Mouse (Mus musculus) CH12.LX (cell line): ENCODE data around the gene Matn3. TPM values are rescaled to one million over a fixed set of nuclear protein-coding genes. Genes with fewer than 3 reads are reported as not detected.

Source experiments
- DNase-seq: peaks from one replicate; pipeline ENCODE4 v3.0.0-alpha.2; 2013; ENCODE audit errors: extremely low read depth
- H3K27ac ChIP-seq: 2 replicates; pipeline ENCODE4 v1.5.1; 2012; ENCODE audit warnings: low read depth, mild to moderate bottlenecking, control low read depth, moderate library complexity; ENCODE audit not compliant: insufficient read depth
- H3K27me3 ChIP-seq: replicated peaks from 2 replicates; pipeline ENCODE3; 2012; ENCODE audit warnings: inconsistent platforms
- H3K36me3 ChIP-seq, 2 experiments: replicated peaks in 1 of 2; 2 replicates each; pipeline versions ENCODE3 to v1.6.1; 2012; ENCODE audit warnings: inconsistent platforms in 1 of 2, low read length in 1 of 2, mild to moderate bottlenecking in 1 of 2, mixed read lengths in 1 of 2, moderate library complexity in 1 of 2; ENCODE audit not compliant: control insufficient read depth in 1 of 2, insufficient read depth in 1 of 2
- H3K4me1 ChIP-seq, 2 experiments: 2 replicates each; pipeline ENCODE4 v1.6.1; 2012; ENCODE audit warnings: inconsistent platforms in 1 of 2, moderate library complexity in 1 of 2; ENCODE audit not compliant: insufficient read depth in 2 of 2, control insufficient read depth in 1 of 2
- H3K4me2 ChIP-seq: 2 replicates; pipeline ENCODE4 v1.6.1; 2012; ENCODE audit warnings: low read depth, mild to moderate bottlenecking, control low read depth; ENCODE audit not compliant: poor library complexity, insufficient read depth, severe bottlenecking
- H3K4me3 ChIP-seq, 3 experiments: fragments of 150-350 bp in 1 of 3; sonication (generic) in 1 of 3; replicated peaks in 1 of 3; 2 replicates each; pipeline versions ENCODE3 to v1.5.1; 2011 to 2012; ENCODE audit warnings: low read depth in 2 of 3, low read length in 2 of 3, mild to moderate bottlenecking in 2 of 3, moderate library complexity in 2 of 3, control low read depth in 1 of 3, improper control_type of control experiment in 1 of 3, inconsistent platforms in 1 of 3, mixed read lengths in 1 of 3; ENCODE audit not compliant: poor library complexity in 1 of 3
- H3K79me2 ChIP-seq: replicated peaks from 2 replicates; pipeline ENCODE4 v1.6.1; 2012; ENCODE audit warnings: mild to moderate bottlenecking, moderate library complexity; ENCODE audit not compliant: control insufficient read depth, poor library complexity, insufficient read depth, severe bottlenecking; ENCODE audit errors: extremely low read depth
- H3K9ac ChIP-seq: 2 replicates; pipeline ENCODE4 v1.6.1; 2012; ENCODE audit warnings: low read depth, mild to moderate bottlenecking, control low read depth, moderate library complexity; ENCODE audit not compliant: insufficient read depth
- H3K9me3 ChIP-seq: replicated peaks from 2 replicates; pipeline ENCODE3; 2012; ENCODE audit warnings: low read length, inconsistent platforms, mixed read lengths
- CHD1 ChIP-seq: IDR thresholded peaks from 2 replicates; pipeline ENCODE4 v1.6.1; 2012; ENCODE audit warnings: low read depth, low read length, improper control_type of control experiment, inconsistent platforms
- CHD2 ChIP-seq: IDR thresholded peaks from 2 replicates; pipeline ENCODE4 v1.6.1; 2011; ENCODE audit warnings: low read length, improper control_type of control experiment
- CTCF ChIP-seq, 2 experiments: IDR thresholded peaks in 1 of 2; conservative IDR thresholded peaks in 1 of 2; 2 replicates each; pipeline ENCODE4 v1.5.1; 2011 to 2012; ENCODE audit warnings: low read depth in 2 of 2, low read length in 2 of 2, improper control_type of control experiment in 1 of 2, inconsistent platforms in 1 of 2, mild to moderate bottlenecking in 1 of 2, moderate library complexity in 1 of 2
- E2F4 ChIP-seq: IDR thresholded peaks from 2 replicates; pipeline ENCODE4 v1.6.1; 2011; ENCODE audit warnings: low read depth, low read length, improper control_type of control experiment; ENCODE audit not compliant: insufficient replicate concordance
- ELF1 ChIP-seq: IDR thresholded peaks from 2 replicates; pipeline ENCODE4 v1.6.1; 2014; ENCODE audit warnings: low read depth, mild to moderate bottlenecking, inconsistent platforms, low read length, improper control_type of control experiment
- EP300 ChIP-seq: IDR thresholded peaks from 2 replicates; pipeline ENCODE4 v1.6.1; 2011; ENCODE audit warnings: low read length, improper control_type of control experiment
- ETS1 ChIP-seq: conservative IDR thresholded peaks from 2 replicates; pipeline ENCODE4 v1.6.1; 2012; ENCODE audit warnings: low read depth, mild to moderate bottlenecking, inconsistent platforms, low read length, improper control_type of control experiment, moderate library complexity
- GABPA ChIP-seq: IDR thresholded peaks from 2 replicates; pipeline ENCODE4 v1.6.1; 2012; ENCODE audit warnings: low read depth, low read length, improper control_type of control experiment, inconsistent platforms; ENCODE audit not compliant: insufficient replicate concordance
- IRF4 ChIP-seq: IDR thresholded peaks from 2 replicates; pipeline ENCODE4 v1.6.1; 2014; ENCODE audit warnings: low read depth, mild to moderate bottlenecking, inconsistent platforms, low read length, improper control_type of control experiment
- JUN ChIP-seq: IDR thresholded peaks from 2 replicates; pipeline ENCODE4 v1.6.1; 2011; ENCODE audit warnings: low read depth, mild to moderate bottlenecking, low read length, improper control_type of control experiment, moderate library complexity; ENCODE audit not compliant: insufficient read depth
- JUND ChIP-seq: conservative IDR thresholded peaks from 2 replicates; pipeline ENCODE4 v1.6.1; 2011; ENCODE audit warnings: low read depth, low read length, improper control_type of control experiment
- KAT2A ChIP-seq: IDR thresholded peaks from 2 replicates; pipeline ENCODE4 v1.6.1; 2012; ENCODE audit warnings: low read length, improper control_type of control experiment, inconsistent platforms; ENCODE audit not compliant: insufficient replicate concordance
- MAFK ChIP-seq: IDR thresholded peaks from 2 replicates; pipeline ENCODE4 v1.6.1; 2011; ENCODE audit warnings: low read length, improper control_type of control experiment; ENCODE audit not compliant: insufficient replicate concordance
- MAX ChIP-seq: IDR thresholded peaks from 2 replicates; pipeline ENCODE4 v1.6.1; 2011; ENCODE audit warnings: low read length, improper control_type of control experiment
- MEF2A ChIP-seq: IDR thresholded peaks from 2 replicates; pipeline ENCODE4 v1.6.1; 2014; ENCODE audit warnings: low read depth, mild to moderate bottlenecking, inconsistent platforms, low read length, improper control_type of control experiment, borderline replicate concordance
- MXI1 ChIP-seq: IDR thresholded peaks from 2 replicates; pipeline ENCODE4 v1.6.1; 2011; ENCODE audit warnings: mild to moderate bottlenecking, low read depth, low read length, improper control_type of control experiment
- MYC ChIP-seq: IDR thresholded peaks from 2 replicates; pipeline ENCODE4 v1.6.1; 2011; ENCODE audit warnings: low read depth, mild to moderate bottlenecking, improper control_type of control experiment, low read length
- NELFE ChIP-seq: IDR thresholded peaks from 2 replicates; pipeline ENCODE4 v1.6.1; 2011; ENCODE audit warnings: low read depth, low read length, improper control_type of control experiment
- NRF1 ChIP-seq: IDR thresholded peaks from 2 replicates; pipeline ENCODE4 v1.6.1; 2014; ENCODE audit warnings: low read depth, mild to moderate bottlenecking, inconsistent platforms, low read length, improper control_type of control experiment, moderate library complexity
- PAX5 ChIP-seq: IDR thresholded peaks from 2 replicates; pipeline ENCODE4 v1.6.1; 2012; ENCODE audit warnings: low read length, inconsistent platforms, mixed read lengths
- POLR2A ChIP-seq: IDR thresholded peaks from 2 replicates; pipeline ENCODE4 v1.6.1; 2011; ENCODE audit warnings: low read depth, mild to moderate bottlenecking, improper control_type of control experiment, low read length
- POLR2AphosphoS2 ChIP-seq: IDR thresholded peaks from 2 replicates; pipeline ENCODE4 v1.6.1; 2011; ENCODE audit warnings: low read depth, low read length, improper control_type of control experiment
- RAD21 ChIP-seq: IDR thresholded peaks from 2 replicates; pipeline ENCODE4 v1.6.1; 2011; ENCODE audit warnings: low read depth, mild to moderate bottlenecking, low read length, improper control_type of control experiment, moderate library complexity
- SIN3A ChIP-seq: IDR thresholded peaks from 2 replicates; pipeline ENCODE4 v1.6.1; 2012; ENCODE audit warnings: low read length, improper control_type of control experiment, inconsistent platforms
- SMC3 ChIP-seq: IDR thresholded peaks from 2 replicates; pipeline ENCODE4 v1.6.1; 2011; ENCODE audit warnings: low read depth, low read length, improper control_type of control experiment
- TCF12 ChIP-seq: IDR thresholded peaks from 2 replicates; pipeline ENCODE4 v1.6.1; 2014; ENCODE audit warnings: low read depth, mild to moderate bottlenecking, inconsistent platforms, low read length, improper control_type of control experiment
- UBTF ChIP-seq: IDR thresholded peaks from 2 replicates; pipeline ENCODE4 v1.6.1; 2012; ENCODE audit warnings: low read depth, mild to moderate bottlenecking, inconsistent platforms, low read length, improper control_type of control experiment, moderate library complexity
- USF1 ChIP-seq: IDR thresholded peaks from 2 replicates; pipeline ENCODE4 v1.6.1; 2014; ENCODE audit warnings: low read depth, mild to moderate bottlenecking, inconsistent platforms, low read length, improper control_type of control experiment
- USF2 ChIP-seq: conservative IDR thresholded peaks from 2 replicates; pipeline ENCODE4 v1.6.1; 2011; ENCODE audit warnings: low read depth, low read length, improper control_type of control experiment
- ZKSCAN1 ChIP-seq: IDR thresholded peaks from 2 replicates; pipeline ENCODE4 v1.6.1; 2012; ENCODE audit warnings: low read depth, inconsistent platforms, low read length, improper control_type of control experiment, borderline replicate concordance
- ZMIZ1 ChIP-seq: IDR thresholded peaks from 2 replicates; pipeline ENCODE4 v1.6.1; 2012; ENCODE audit warnings: low read depth, mild to moderate bottlenecking, inconsistent platforms, low read length, improper control_type of control experiment
- ZNF384 ChIP-seq: IDR thresholded peaks from 2 replicates; pipeline ENCODE4 v1.6.1; 2012; ENCODE audit warnings: low read depth, low read length, improper control_type of control experiment, inconsistent platforms
- dilution Hi-C: fragments of 300-500 bp; cut with MboI; formaldehyde crosslinking; loops from 2 replicates; pipeline ENCODE4 v1.14.3; 2020; ENCODE audit warnings: low sequenced_read_pairs; ENCODE audit not compliant: extremely low pct_unique_long_range_greater_than_20kb, extremely low pct_ligation_motif_present
- in situ Hi-C: fragments of 300-500 bp; cut with MboI; formaldehyde crosslinking; loops from 3 replicates; pipeline ENCODE4 v1.14.3; 2019; ENCODE audit warnings: low sequenced_read_pairs, low pct_ligation_motif_present, low pct_unique_long_range_greater_than_20kb, mixed read lengths
- polyA plus RNA-seq: library from polyadenylated mRNA; unstranded; fragments of >175 nt; gene quantifications from 2 replicates; pipeline ENCODE4 v1.2.1, GENCODE M21; 2012; ENCODE audit warnings: low read depth; ENCODE audit not compliant: insufficient read length
- total RNA-seq, 2 experiments: library from RNA; depleted of rRNA; stranded (reverse); fragments of 300-350 nt in 1 of 2; fragments of >200 nt in 1 of 2; gene quantifications; 2 replicates each; pipeline ENCODE4 v1.2.3; 2012 to 2014

Gene Matn3
- total and polyA plus RNA-seq, 3 experiments: not detected

DNA sequence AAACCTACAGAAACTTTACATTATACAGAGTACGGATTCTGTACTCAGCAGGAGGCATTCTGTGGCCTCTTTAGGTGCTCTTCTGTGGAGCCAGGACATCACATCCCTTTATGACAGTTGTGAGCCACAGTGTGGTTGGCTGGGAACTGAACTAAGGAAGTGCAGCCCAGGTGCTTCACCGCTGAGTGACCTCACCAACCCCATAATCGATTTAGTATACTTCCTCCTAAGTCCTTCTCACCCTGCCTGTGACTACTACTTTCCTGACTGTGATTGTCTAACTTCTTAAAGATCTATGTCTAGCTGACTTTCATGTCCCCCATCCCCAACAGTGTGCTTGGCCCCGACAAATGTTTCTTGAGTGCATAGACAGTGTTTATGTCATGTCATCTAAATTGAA is 50.6 kb downstream of the Matn3 start:
- Histone ChIP-seq H3K4me3 (no peak overlapping the region), H3K9ac (no peak overlapping the region), H3K9me3 (no peaks in the 10 kb centered on the region), H3K27me3 (no peaks in the 10 kb centered on the region), H3K4me2 (no peak overlapping the region), H3K36me3 (peaks cover 0 to 2% of the 10 kb centered on the region in 2 experiments), H3K27ac (no peak overlapping the region), H3K4me1 (peaks cover under 1 to 18% of the 10 kb centered on the region in 2 experiments; a peak in 3 of 4 replicates), H3K79me2 (no peaks in the 10 kb centered on the region)
- in situ Hi-C loops: no loop called here
- TF ChIP-seq EP300 (peak; percentile 53), ETS1 (peak; percentile 38; the same call in 1 of the 2 replicates), NRF1 (no peak), NELFE (no peak), MAFK (0 out of 2 replicates have a peak, but pooled peaks have one; percentile 12)
- DNase-seq: peak; percentile 66
- dilution Hi-C loops: no loop called here

DNA sequence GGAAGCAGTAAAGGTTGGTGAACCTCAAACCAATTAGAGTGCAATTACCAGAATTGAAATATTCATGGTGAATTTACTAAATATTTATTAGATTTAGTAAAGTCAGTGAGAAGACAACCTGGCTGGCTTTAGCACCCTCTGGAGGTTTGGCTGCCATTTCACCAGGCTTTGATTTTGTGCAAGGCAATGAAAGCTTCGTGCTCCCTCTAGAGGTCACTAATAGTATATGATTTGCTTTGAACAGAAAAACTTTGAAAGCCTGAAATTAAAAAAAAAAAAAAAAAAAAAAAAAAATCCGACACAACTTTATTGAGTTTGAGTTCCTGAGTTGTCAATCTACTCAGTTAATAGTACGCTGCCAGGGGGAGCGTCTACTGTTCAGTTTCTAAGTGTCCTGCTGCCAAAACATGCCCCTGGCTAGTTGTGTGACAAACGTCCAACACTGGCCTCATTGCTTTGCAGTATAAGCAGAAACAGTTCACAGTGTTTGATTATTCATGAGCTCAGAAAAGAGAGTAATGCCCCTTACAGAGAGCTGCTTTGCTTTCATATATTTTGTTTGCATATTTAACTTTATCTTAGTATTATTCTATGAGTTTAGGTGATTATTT is 54.4 kb downstream of the Matn3 start:
- Histone ChIP-seq H3K27ac (no peak overlapping the region), H3K9me3 (no peaks in the 10 kb centered on the region), H3K79me2 (no peaks in the 10 kb centered on the region), H3K4me2 (no peak overlapping the region), H3K36me3 (peaks cover 2 to 3% of the 10 kb centered on the region in 2 experiments), H3K27me3 (no peaks in the 10 kb centered on the region), H3K4me1 (peaks cover 0 to 10% of the 10 kb centered on the region in 2 experiments; a peak in 2 of 4 replicates), H3K4me3 (no peak overlapping the region), H3K9ac (no peak overlapping the region)
- dilution Hi-C loops: no loop called here
- in situ Hi-C loops: loop anchor here (25.0 kb wide), 2 partner anchors 465 to 690 kb away; partner anchors contain the start of genes Gdf7 and Hs1bp3
- peak; percentile 80 for DNase-seq
- no peak for TF ChIP-seq EP300
- TF ChIP-seq PAX5: no peak
- no peak for TF ChIP-seq CHD1
- 0 out of 2 replicates have a peak, but pooled peaks have one; percentile 23 for TF ChIP-seq IRF4
- peak; percentile 94 for TF ChIP-seq SMC3
- TF ChIP-seq MYC: 0 out of 2 replicates have a peak, but pooled peaks have one; percentile 52
- 0 out of 2 replicates have a peak, but pooled peaks have one; percentile 19 for TF ChIP-seq ELF1
- no peak for TF ChIP-seq MEF2A
- 0 out of 2 replicates have a peak, but pooled peaks have one; percentile 31 for TF ChIP-seq SIN3A
- no peak for TF ChIP-seq NRF1
- TF ChIP-seq ZKSCAN1: no peak
- no peak for TF ChIP-seq MAX
- no peak for TF ChIP-seq CHD2
- TF ChIP-seq GABPA: no peak
- peak; percentile 93 for TF ChIP-seq RAD21
- no peak for TF ChIP-seq E2F4
- no peak for TF ChIP-seq POLR2AphosphoS2
- no peak for TF ChIP-seq USF2
- TF ChIP-seq ZNF384: peak; percentile 98
- TF ChIP-seq MAFK: peak; percentile 40; the same call in 1 of the 2 replicates
- no peak for TF ChIP-seq MXI1
- TF ChIP-seq TCF12: no peak
- TF ChIP-seq ETS1: no peak
- TF ChIP-seq UBTF: no peak
- TF ChIP-seq CTCF (conservative IDR thresholded peaks at IDR 0.05 in 1 of 2, IDR thresholded peaks at IDR 0.05 in 1 of 2; ENCODE audit: low read depth in 2 of 2, low read length in 2 of 2): peak; percentile 50 to 99
- peak; percentile 13; the same call in 1 of the 2 replicates for TF ChIP-seq JUN
- peak; percentile 52 for TF ChIP-seq JUND
- TF ChIP-seq USF1: no peak
- no peak for TF ChIP-seq POLR2A
- TF ChIP-seq KAT2A: no peak
- no peak for TF ChIP-seq ZMIZ1
